Mouse (Mus musculus): ENCODE results near the gene H2-Oa. TPM values are rescaled to one million over a fixed set of nuclear protein-coding genes. Genes with fewer than 3 reads are reported as not detected.

The H2-Oa gene
- polyA plus RNA-seq (2021; fragmentation: Nextera tagmentation): 1.2 and 1.6 TPM in 2 replicates
- long read RNA-seq, experiment 1, partial matches to known transcripts: 0 of 2 reads
- long read RNA-seq, experiment 1, other reads (novel, unspliced or antisense): 0 of 2 reads
- long read RNA-seq, experiment 2, partial matches to known transcripts: 0 of 1 reads
- long read RNA-seq, experiment 2, other reads (novel, unspliced or antisense): 1 of 1 reads

DNA sequence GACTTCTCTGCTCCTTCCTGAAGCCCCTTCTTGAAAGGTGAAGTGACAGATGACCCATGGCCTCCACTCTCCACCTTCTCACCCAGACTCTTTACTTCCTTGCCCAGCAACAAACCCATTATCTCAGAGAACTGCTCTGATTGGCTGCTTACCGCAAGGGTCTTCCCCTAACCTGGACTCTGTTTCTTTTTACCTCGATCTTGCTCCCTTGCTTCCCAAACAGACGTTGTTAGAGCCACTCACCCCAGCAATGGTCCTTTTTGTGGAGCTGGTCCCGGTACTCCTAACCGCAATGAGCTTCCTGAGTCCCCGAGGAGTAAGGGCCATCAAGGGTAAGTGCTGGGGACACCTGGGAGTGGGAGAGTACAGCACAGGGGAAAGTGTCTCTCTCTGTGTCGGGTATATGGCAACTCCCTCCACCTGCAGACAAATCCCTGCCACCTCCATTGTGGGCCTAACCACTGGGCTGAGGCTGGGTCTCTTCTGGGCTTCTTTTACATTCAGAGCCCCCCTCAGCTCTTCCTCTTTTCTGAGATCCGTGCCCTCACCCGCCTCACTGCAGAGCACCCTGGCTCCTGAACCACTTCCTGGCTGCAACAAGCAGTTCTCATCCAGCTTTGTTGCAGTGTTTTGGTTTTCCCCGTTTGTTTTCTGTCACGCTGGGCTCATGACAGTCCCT is at the start of gene H2-Oa:
TSS of gene H2-Oa (plus strand) at position 144 of the 679 bp plus-strand sequence.

DNA sequence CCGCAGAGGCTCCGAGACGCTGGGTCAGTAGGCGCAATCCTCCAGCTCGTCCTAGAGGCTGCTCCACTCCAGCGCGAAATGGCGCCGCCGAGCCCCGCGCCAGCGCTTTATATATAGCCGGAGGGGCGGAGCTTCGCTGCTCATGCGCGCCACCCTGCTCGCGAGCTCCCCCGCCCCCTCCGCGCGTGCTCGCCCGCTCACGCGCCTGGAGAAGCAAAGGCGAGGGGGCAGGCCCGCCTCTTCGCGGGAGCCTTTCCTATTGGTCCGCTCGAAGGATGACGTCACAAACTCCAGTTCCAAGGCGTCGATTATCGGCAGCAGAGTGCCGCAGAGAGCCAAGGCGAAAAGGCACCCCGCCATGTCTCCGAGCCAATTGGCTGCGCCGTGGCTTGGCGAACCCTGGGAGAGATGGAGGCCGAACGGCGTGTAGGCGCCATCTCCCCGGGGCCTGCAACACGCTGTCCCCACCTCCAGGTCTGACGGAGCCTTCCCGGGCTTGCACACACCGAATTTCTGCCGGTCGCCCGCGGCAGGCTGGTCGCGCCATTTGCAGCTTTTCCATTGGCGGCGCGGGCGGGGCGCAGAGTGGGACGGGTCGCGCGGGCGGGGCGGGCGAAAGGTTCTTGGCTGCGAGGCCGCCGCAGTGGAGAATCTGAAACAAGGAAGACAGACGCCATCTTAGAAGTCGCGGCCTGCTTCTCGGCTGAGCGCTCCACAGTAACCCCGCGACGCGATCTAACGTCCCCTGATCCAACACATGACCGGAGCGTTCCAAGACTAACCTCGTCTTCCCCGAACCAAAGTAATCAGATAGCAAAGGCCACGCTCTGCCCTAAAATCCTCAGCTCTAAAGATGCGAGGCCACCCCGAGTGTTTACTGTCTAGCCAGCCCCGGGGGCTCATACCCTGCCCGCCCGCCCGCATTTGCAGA is 27.4 kb downstream of the H2-Oa start, which contains the start of gene H2-DMa:
TSS of gene H2-DMa (plus strand) at position 293 of the 931 bp plus-strand sequence.

GRCm38 (mm10) chr17:34122188-34122984 is 30.2 kb downstream of the H2-Oa start, which contains the start of gene Brd2:
Gene Brd2, minus strand, starts transcription at chr17:34122634.

DNA sequence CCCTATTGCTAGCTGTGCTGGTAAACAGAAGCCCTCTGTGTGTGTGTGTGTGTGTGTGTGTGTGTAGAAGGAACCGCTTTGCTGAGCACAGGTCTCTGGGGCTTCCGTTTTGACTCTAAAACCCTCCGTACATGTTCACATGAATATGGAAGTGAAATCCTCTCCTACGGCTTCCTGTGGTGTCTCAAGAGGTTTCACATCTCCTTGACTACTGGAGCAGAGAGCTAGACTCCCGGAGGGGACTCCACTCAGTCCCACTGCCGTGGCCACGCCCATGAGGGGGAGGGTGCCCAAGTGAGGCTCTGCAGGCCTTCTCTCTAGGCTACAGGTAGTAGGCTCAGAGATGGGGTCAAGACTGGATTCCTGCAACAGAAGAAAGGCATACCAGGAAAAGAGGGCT is 50.9 kb downstream of the H2-Oa start, which contains the start of gene H2-DMb2:
TSS of gene H2-DMb2 (plus strand) at position 275 of the 400 bp plus-strand sequence.

Other genes starting within 250 kb of the H2-Oa start
- 45.2 and 56.2 TPM in 2 replicates for gene Cd320, start 249.2 kb upstream of the H2-Oa start, polyA plus RNA-seq (2021; fragmentation: Nextera tagmentation)
- gene Gm7029, start 218.5 kb upstream of the H2-Oa start, polyA plus RNA-seq (2021; fragmentation: Nextera tagmentation): not detected in 2 replicates
- 0.23 and 0.25 TPM in 2 replicates for gene Kifc1, start 201.7 kb upstream of the H2-Oa start, polyA plus RNA-seq (2021; fragmentation: Nextera tagmentation)
- 1.5 and 2.0 TPM in 2 replicates for gene Platr17, start 187.2 kb upstream of the H2-Oa start, polyA plus RNA-seq (2021; fragmentation: Nextera tagmentation)
- 17.9 and 19.4 TPM in 2 replicates for gene Daxx, start 182.9 kb upstream of the H2-Oa start, polyA plus RNA-seq (2021; fragmentation: Nextera tagmentation)
- gene Tapbp, start 176.4 kb upstream of the H2-Oa start, polyA plus RNA-seq (2021; fragmentation: Nextera tagmentation): 27.8 and 29.4 TPM in 2 replicates
- 4.8 and 8.5 TPM in 2 replicates for gene Zbtb22, start 176.4 kb upstream of the H2-Oa start, polyA plus RNA-seq (2021; fragmentation: Nextera tagmentation)
- 7.1 and 7.2 TPM in 2 replicates for gene Rgl2, start 162.8 kb upstream of the H2-Oa start, polyA plus RNA-seq (2021; fragmentation: Nextera tagmentation)
- gene Pfdn6, start 152.0 kb upstream of the H2-Oa start, polyA plus RNA-seq (2021; fragmentation: Nextera tagmentation): 117 and 123 TPM in 2 replicates
- gene Wdr46, start 151.7 kb upstream of the H2-Oa start, polyA plus RNA-seq (2021; fragmentation: Nextera tagmentation): 4.5 and 4.8 TPM in 2 replicates
- 4.3 and 5.6 TPM in 2 replicates for gene B3galt4, start 140.9 kb upstream of the H2-Oa start, polyA plus RNA-seq (2021; fragmentation: Nextera tagmentation)
- gene Vps52, start 136.5 kb upstream of the H2-Oa start, polyA plus RNA-seq (2021; fragmentation: Nextera tagmentation): 41.5 and 54.7 TPM in 2 replicates
- gene Rps18, start 136.3 kb upstream of the H2-Oa start, polyA plus RNA-seq (2021; fragmentation: Nextera tagmentation): 906 and 922 TPM in 2 replicates
- 29.6 and 37.7 TPM in 2 replicates for gene H2-K1, start 92.0 kb upstream of the H2-Oa start, polyA plus RNA-seq (2021; fragmentation: Nextera tagmentation)
- gene Ring1, start 67.7 kb upstream of the H2-Oa start, polyA plus RNA-seq (2021; fragmentation: Nextera tagmentation): 3.4 and 12.5 TPM in 2 replicates
- gene H2-Ke6, start 64.3 kb upstream of the H2-Oa start, polyA plus RNA-seq (2021; fragmentation: Nextera tagmentation): 25.9 and 48.5 TPM in 2 replicates
- gene Slc39a7, start 60.7 kb upstream of the H2-Oa start, polyA plus RNA-seq (2021; fragmentation: Nextera tagmentation): 66.0 and 69.8 TPM in 2 replicates
- 12.9 and 32.8 TPM in 2 replicates for gene Rxrb, start 60.5 kb upstream of the H2-Oa start, polyA plus RNA-seq (2021; fragmentation: Nextera tagmentation)
- gene Col11a2, start 52.9 kb upstream of the H2-Oa start, polyA plus RNA-seq (2021; fragmentation: Nextera tagmentation): 0.48 and 0.55 TPM in 2 replicates
- gene H2-DMa, start 27.2 kb downstream of the H2-Oa start, polyA plus RNA-seq (2021; fragmentation: Nextera tagmentation): 32.1 and 36.6 TPM in 2 replicates
- gene Brd2, start 30.3 kb downstream of the H2-Oa start, polyA plus RNA-seq (2021; fragmentation: Nextera tagmentation): 42.2 and 74.5 TPM in 2 replicates
- gene H2-DMb2, start 51.0 kb downstream of the H2-Oa start, polyA plus RNA-seq (2021; fragmentation: Nextera tagmentation): 0.44 and 0.55 TPM in 2 replicates
- 4.0 and 4.2 TPM in 2 replicates for gene H2-DMb1, start 60.7 kb downstream of the H2-Oa start, polyA plus RNA-seq (2021; fragmentation: Nextera tagmentation)
- 2.2 and 2.8 TPM in 2 replicates for gene Tap1, start 95.2 kb downstream of the H2-Oa start, polyA plus RNA-seq (2021; fragmentation: Nextera tagmentation)
- gene Psmb9, start 95.4 kb downstream of the H2-Oa start, polyA plus RNA-seq (2021; fragmentation: Nextera tagmentation): 8.1 and 8.5 TPM in 2 replicates
- gene Psmb8, start 105.4 kb downstream of the H2-Oa start, polyA plus RNA-seq (2021; fragmentation: Nextera tagmentation): 21.0 and 24.6 TPM in 2 replicates
- gene Tap2, start 111.2 kb downstream of the H2-Oa start, polyA plus RNA-seq (2021; fragmentation: Nextera tagmentation): 5.6 and 6.8 TPM in 2 replicates
- 0.55 and 1.3 TPM in 2 replicates for gene H2-Ob, start 146.6 kb downstream of the H2-Oa start, polyA plus RNA-seq (2021; fragmentation: Nextera tagmentation)
- 7.2 and 13.6 TPM in 2 replicates for gene H2-Ab1, start 165.3 kb downstream of the H2-Oa start, polyA plus RNA-seq (2021; fragmentation: Nextera tagmentation)
- 3.1 and 6.3 TPM in 2 replicates for gene H2-Aa, start 195.5 kb downstream of the H2-Oa start, polyA plus RNA-seq (2021; fragmentation: Nextera tagmentation)
- 4.5 and 6.5 TPM in 2 replicates for gene H2-Eb1, start 213.5 kb downstream of the H2-Oa start, polyA plus RNA-seq (2021; fragmentation: Nextera tagmentation)
- not detected in 2 replicates for gene H2-Eb2, start 233.3 kb downstream of the H2-Oa start, polyA plus RNA-seq (2021; fragmentation: Nextera tagmentation)